Mouse (Mus musculus) embryonic stem cell, embryonic (primary cell): ENCODE results near the gene Itprip.

Experiments used
- CTCF ChIA-PET, 4 experiments: fragments of 300-600 bp in 2 of 4; fragments of 350-600 bp in 2 of 4; sonication (Branson Sonifier 250); formaldehyde crosslinking; loops; one replicate each; lab custom pipeline; 2022; ENCODE audit warnings: inconsistent platforms in 2 of 4; lab: Charles Lee
- POLR2A ChIA-PET, 4 experiments: fragments of 300-600 bp in 2 of 4; fragments of 350-600 bp in 2 of 4; sonication (Branson Sonifier 250); formaldehyde crosslinking; loops; one replicate each; lab custom pipeline; 2022; ENCODE audit warnings: antibody characterized with exemption in 4 of 4, inconsistent platforms in 1 of 4; lab: Charles Lee

Gene Itprip

GRCm38 (mm10) chr19:47919966-47920375 is 872 bp upstream of the Itprip start:
- POLR2A ChIA-PET, result interaction anchor here in 2 of 4 experiments (1.0 to 1.8 kb wide), 3 partner anchors 15 to 38 kb away, joined by 3 to 5 read pairs (median 4); no protein-coding TSS in a partner anchor
- CTCF ChIA-PET, result interaction anchor here in 3 of 4 experiments (0.8 to 2.9 kb wide), 11 partner anchors 9 to 432 kb away, joined by 3 to 19 read pairs (median 3); partner anchors contain the start of gene Gsto2 (in 1 of the 3)

GRCm38 (mm10) chr19:47918455-47919101 is 521 bp downstream of the Itprip start:
- ChIA-PET CTCF (interaction anchor here (0.6 to 2.9 kb wide), 11 partner anchors 12 to 430 kb away, joined by 3 to 19 read pairs (median 4); no protein-coding TSS in a partner anchor), POLR2A (interaction anchor here in 2 of 4 experiments (0.7 to 1.8 kb wide), 11 partner anchors 9 to 188 kb away, joined by 3 to 6 read pairs (median 3); partner anchors contain the start of gene Sfr1 (in 1 of the 2))

GRCm38 (mm10) chr19:47918016-47918415 is 1.1 kb downstream of the Itprip start:
- POLR2A ChIA-PET, result interaction anchor here in 3 of 4 experiments (0.6 to 1.7 kb wide), 7 partner anchors 8 to 418 kb away, joined by 3 to 4 read pairs (median 3); partner anchors contain the start of gene Sfr1 (in 1 of the 3)
- CTCF ChIA-PET, result interaction anchor here in 3 of 4 experiments (1.6 to 2.9 kb wide), 4 partner anchors 13 to 36 kb away, joined by 5 to 19 read pairs (median 6); no protein-coding TSS in a partner anchor

GRCm38 (mm10) chr19:47917396-47917795 is 1.7 kb downstream of the Itprip start:
- ChIA-PET POLR2A (interaction anchor here (0.6 to 1.7 kb wide), 6 partner anchors 13 to 419 kb away, joined by 3 to 5 read pairs (median 4); no protein-coding TSS in a partner anchor), CTCF (interaction anchor here in 1 of 4 experiments (1.9 kb wide), 1 partner anchor 35 kb away, joined by 7 read pairs; no protein-coding TSS in a partner anchor)

- ChIA-PET CTCF (no interaction called here), POLR2A (no interaction called here)
These were observed 3.8 kb downstream of the Itprip start for GRCm38 (mm10) chr19:47915251-47915650.

- CTCF ChIA-PET, result interaction anchor here in 2 of 4 experiments (0.6 to 0.7 kb wide), 2 partner anchors 18 to 83 kb away, joined by 3 to 5 read pairs; no protein-coding TSS in a partner anchor
- POLR2A ChIA-PET, result interaction anchor here in 1 of 4 experiments (1.1 kb wide), 1 partner anchor 17 kb away, joined by 3 read pairs; no protein-coding TSS in a partner anchor
These were observed 4.9 kb downstream of the Itprip start for GRCm38 (mm10) chr19:47914191-47914590.

- ChIA-PET POLR2A (no interaction called here), CTCF (no interaction called here)
These were observed 5.8 kb downstream of the Itprip start for GRCm38 (mm10) chr19:47913344-47913743.

GRCm38 (mm10) chr19:47910751-47911150 is 8.3 kb downstream of the Itprip start:
- ChIA-PET POLR2A (no interaction called here), CTCF (interaction anchor here in 1 of 4 experiments (0.6 kb wide), 1 partner anchor 80 kb away, joined by 6 read pairs; no protein-coding TSS in a partner anchor)

- ChIA-PET CTCF (interaction anchor here in 2 of 4 experiments (0.5 to 1.0 kb wide), 2 partner anchors 30 to 421 kb away, joined by 3 to 4 read pairs; no protein-coding TSS in a partner anchor), POLR2A (interaction anchor here in 2 of 4 experiments (0.7 to 1.1 kb wide), 3 partner anchors 9 to 417 kb away, joined by 3 to 6 read pairs (median 3); partner anchors contain the start of genes Cfap43 (in 2 of the 2) and Itprip (in 2 of the 2))
These were observed 8.9 kb downstream of the Itprip start for GRCm38 (mm10) chr19:47910117-47910618.

- CTCF ChIA-PET, result interaction anchor here (0.5 to 1.4 kb wide), 6 partner anchors 10 to 422 kb away, joined by 3 to 6 read pairs (median 4); no protein-coding TSS in a partner anchor
These were observed 9.5 kb downstream of the Itprip start for GRCm38 (mm10) chr19:47909387-47910116.

GRCm38 (mm10) chr19:47908961-47909371 is 10.1 kb downstream of the Itprip start:
- ChIA-PET POLR2A (interaction anchor here in 2 of 4 experiments (0.5 to 1.1 kb wide), 3 partner anchors 10 to 486 kb away, joined by 3 to 6 read pairs (median 4); partner anchors contain the start of genes Cfap43 (in 1 of the 2) and Itprip (in 1 of the 2)), CTCF (interaction anchor here (0.6 to 1.4 kb wide), 5 partner anchors 11 to 377 kb away, joined by 3 to 6 read pairs (median 4); no protein-coding TSS in a partner anchor)

More at GRCm38 (mm10) chr19:47909387-47910116, 9.5 kb downstream of the Itprip start:
- POLR2A ChIA-PET, result interaction anchor here in 3 of 4 experiments (0.6 to 1.1 kb wide), 4 partner anchors 9 to 416 kb away, joined by 3 to 6 read pairs (median 3); partner anchors contain the start of genes Cfap43 (in 2 of the 3) and Itprip (in 2 of the 3)

- POLR2A ChIA-PET, result no interaction called here
These were observed 11.5 kb downstream of the Itprip start for GRCm38 (mm10) chr19:47907596-47907995.

GRCm38 (mm10) chr19:47905603-47906002 is 13.5 kb downstream of the Itprip start:
- POLR2A ChIA-PET, result no interaction called here
- CTCF ChIA-PET, result interaction anchor here in 2 of 4 experiments (1.1 to 1.4 kb wide), 2 partner anchors 10 to 23 kb away, joined by 3 read pairs; no protein-coding TSS in a partner anchor

More at GRCm38 (mm10) chr19:47907596-47907995, 11.5 kb downstream of the Itprip start:
- CTCF ChIA-PET, result no interaction called here

- POLR2A ChIA-PET, result no interaction called here
These were observed 14.0 kb downstream of the Itprip start for GRCm38 (mm10) chr19:47905081-47905480.

GRCm38 (mm10) chr19:47903679-47904078 is 15.4 kb downstream of the Itprip start:
- ChIA-PET CTCF (interaction anchor here in 3 of 4 experiments (0.7 to 2.5 kb wide), 3 partner anchors 21 to 549 kb away, joined by 10 to 18 read pairs (median 11); no protein-coding TSS in a partner anchor), POLR2A (interaction anchor here in 3 of 4 experiments (0.7 to 1.4 kb wide), 5 partner anchors 10 to 29 kb away, joined by 3 to 6 read pairs (median 4); no protein-coding TSS in a partner anchor)

More at GRCm38 (mm10) chr19:47905081-47905480, 14.0 kb downstream of the Itprip start:
- CTCF ChIA-PET, result interaction anchor here in 3 of 4 experiments (0.8 to 1.4 kb wide), 3 partner anchors 9 to 23 kb away, joined by 3 read pairs; no protein-coding TSS in a partner anchor

GRCm38 (mm10) chr19:47902316-47903201 is 16.5 kb downstream of the Itprip start:
- POLR2A ChIA-PET, result interaction anchor here in 3 of 4 experiments (0.7 to 1.4 kb wide), 5 partner anchors 9 to 171 kb away, joined by 3 read pairs; partner anchors contain the start of gene Sfr1 (in 1 of the 3)
- CTCF ChIA-PET, result interaction anchor here (0.5 to 2.5 kb wide), 4 partner anchors 20 to 173 kb away, joined by 3 to 18 read pairs (median 4); no protein-coding TSS in a partner anchor
